Mouse (Mus musculus) ES-E14 (cell line): Measurements from ENCODE around the gene Acbd3.

ENCODE experiments used
- HCFC1 ChIP-seq: IDR thresholded peaks from 2 replicates; pipeline ENCODE4 v1.6.1; 2012; ENCODE audit warnings: low read length, inconsistent platforms, borderline replicate concordance; ENCODE audit not compliant: insufficient read depth
- ZC3H11A ChIP-seq: IDR thresholded peaks from 2 replicates; pipeline ENCODE4 v1.6.1; 2012; ENCODE audit warnings: low read depth, mild to moderate bottlenecking, inconsistent platforms, low read length, borderline replicate concordance

GRCm38 (mm10) chr1:180776494-180776893 lies 50.7 kb downstream of the Acbd3 start:
- no peak for TF ChIP-seq ZC3H11A
- no peak for TF ChIP-seq HCFC1
